Mouse (Mus musculus) right cerebral cortex, postnatal 25 days (tissue): Measurements from ENCODE around the gene Nup205.

Experiments used
- DNase-seq: peaks from one replicate; pipeline ENCODE4 v3.0.0; 2022

The Nup205 gene

GRCm38 (mm10) chr6:35288920-35289319 is 111.7 kb downstream of the Nup205 start:
- DNase-seq: no peak

DNA sequence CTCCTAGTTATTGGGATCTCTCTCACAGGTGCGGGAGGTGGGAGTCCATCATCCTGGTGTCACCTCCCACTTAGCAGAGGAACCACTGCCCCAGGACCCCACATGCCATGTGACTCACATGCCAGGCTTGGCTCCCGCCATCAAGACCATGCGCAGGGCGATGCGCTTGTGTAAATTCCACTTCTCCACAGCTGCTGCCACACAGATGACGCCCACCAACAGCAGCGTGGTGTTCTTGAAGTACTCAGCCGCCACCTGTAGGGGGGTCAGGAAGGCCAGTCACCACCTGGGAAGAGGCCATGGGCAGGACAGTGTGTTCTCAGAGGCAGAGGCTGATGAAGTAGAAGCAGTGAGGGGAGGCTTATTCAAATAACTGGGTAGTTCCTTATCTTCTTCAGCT is 112.5 kb downstream of the Nup205 start:
- no peak for DNase-seq

GRCm38 (mm10) chr6:35294964-35295363 is 117.7 kb downstream of the Nup205 start:
- DNase-seq: no peak

DNA sequence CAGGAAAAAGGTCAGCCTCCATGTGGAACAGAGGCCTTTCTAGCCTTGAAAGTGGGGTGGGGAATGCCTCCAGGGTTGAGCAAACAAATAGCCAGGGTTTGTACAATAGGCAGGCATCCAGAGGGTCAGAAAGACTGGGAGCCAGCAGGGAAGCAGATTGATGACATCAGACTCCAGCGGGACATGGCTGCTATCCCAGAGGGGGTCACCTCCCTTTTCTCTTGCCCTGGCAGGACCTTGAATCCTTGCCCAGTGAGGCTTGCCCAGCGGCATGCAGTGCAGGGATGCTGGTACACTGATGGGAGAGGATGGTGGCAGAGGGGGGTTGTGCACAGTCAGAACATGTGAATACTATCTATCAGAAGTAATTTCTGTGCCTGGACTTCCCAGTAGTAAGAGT is 119.8 kb downstream of the Nup205 start:
- no peak for DNase-seq
